Mouse (Mus musculus) neural tube, embryonic 12.5 days (tissue): ENCODE measurements around the gene Cacna1a. TPM values are rescaled to one million over a fixed set of nuclear protein-coding genes. Genes with fewer than 3 reads are reported as not detected.
A peak's percentile ranks its signal among the peaks of the same experiment; 100 is the strongest.

ENCODE experiments used
- ATAC-seq: fragments of 200-750 bp; cut with Nextera tagmentation; 2 replicates; pipeline ENCODE4 v1.8.0; 2017; ENCODE audit warnings: low read depth, mild to moderate bottlenecking, moderate TSS enrichment, moderate library complexity; ENCODE audit not compliant: low FRiP score
- H3K27ac ChIP-seq: fragments of 300-500 bp; sonication (generic); 2 replicates; pipeline ENCODE4 v1.5.1; 2016
- H3K27me3 ChIP-seq: fragments of 300-500 bp; sonication (generic); replicated peaks from 2 replicates; pipeline ENCODE4 v1.6.1; 2016; ENCODE audit warnings: mild to moderate bottlenecking
- H3K36me3 ChIP-seq: fragments of 300-500 bp; sonication (generic); 2 replicates; pipeline ENCODE4 v1.6.1; 2016; ENCODE audit warnings: mild to moderate bottlenecking
- H3K4me1 ChIP-seq: fragments of 300-500 bp; sonication (generic); 2 replicates; pipeline ENCODE4 v1.6.1; 2016
- H3K4me2 ChIP-seq: fragments of 300-500 bp; sonication (generic); replicated peaks from 2 replicates; pipeline ENCODE4 v1.6.1; 2016; ENCODE audit warnings: mild to moderate bottlenecking
- H3K4me3 ChIP-seq: fragments of 300-500 bp; sonication (generic); 2 replicates; pipeline ENCODE4 v1.5.1; 2016
- H3K9ac ChIP-seq: fragments of 300-500 bp; sonication (generic); 2 replicates; pipeline ENCODE4 v1.6.1; 2016; ENCODE audit warnings: mild to moderate bottlenecking
- H3K9me3 ChIP-seq: fragments of 300-500 bp; sonication (generic); 2 replicates; pipeline ENCODE4 v1.6.1; 2016; ENCODE audit warnings: mild to moderate bottlenecking
- WGBS: fragments of 180-500 bp; shearing (Covaris S2); methylation state at CpG from one replicate; pipeline ENCODE4 v1.1.7; 2016; 5-methylcytosine and 5-hydroxymethylcytosine counted together
- polyA plus RNA-seq: library from polyadenylated mRNA; unstranded; fragments of >200 nt; fragmentation: Nextera tagmentation; extraction: Ambion mirVana; gene quantifications from 2 replicates; pipeline ENCODE4 v1.2.1, GENCODE M21; 2016

Gene Cacna1a
- polyA plus RNA-seq, 1 experiment from 2014 or later = 19.6 TPM

DNA sequence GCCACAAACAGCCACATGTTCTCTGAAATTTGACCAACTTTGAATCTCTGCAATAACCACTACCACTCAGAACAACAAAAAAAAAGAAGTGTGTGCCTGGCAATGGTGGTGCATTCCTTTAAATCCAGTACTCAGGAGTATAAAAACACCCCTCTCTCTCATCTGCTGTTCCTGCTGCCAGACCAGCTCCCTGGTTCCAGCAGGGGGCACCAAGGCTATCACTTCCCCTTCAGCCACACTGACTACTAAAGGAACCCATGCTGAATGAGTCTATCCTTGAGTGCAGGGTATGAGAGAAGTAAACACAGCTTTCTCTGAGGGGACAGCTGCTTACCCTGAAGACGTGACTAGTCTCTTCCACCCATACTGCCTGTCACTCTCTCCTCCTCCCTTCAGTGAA lies 197.1 kb downstream of the Cacna1a start:
- H3K4me2 ChIP-seq = no peak overlapping the region
- 59% methylated on average over 1 of the region's 1 CpGs for WGBS
- no peak for ATAC-seq
- H3K4me1 ChIP-seq = no peaks in the 10 kb centered on the region
- no peak overlapping the region for H3K4me3 ChIP-seq
- H3K9ac ChIP-seq = no peak overlapping the region
- no peaks in the 10 kb centered on the region for H3K9me3 ChIP-seq
- no peak overlapping the region for H3K27ac ChIP-seq
- H3K36me3 ChIP-seq = peaks cover 13% of the 10 kb centered on the region
- H3K27me3 ChIP-seq = no peaks in the 10 kb centered on the region

DNA sequence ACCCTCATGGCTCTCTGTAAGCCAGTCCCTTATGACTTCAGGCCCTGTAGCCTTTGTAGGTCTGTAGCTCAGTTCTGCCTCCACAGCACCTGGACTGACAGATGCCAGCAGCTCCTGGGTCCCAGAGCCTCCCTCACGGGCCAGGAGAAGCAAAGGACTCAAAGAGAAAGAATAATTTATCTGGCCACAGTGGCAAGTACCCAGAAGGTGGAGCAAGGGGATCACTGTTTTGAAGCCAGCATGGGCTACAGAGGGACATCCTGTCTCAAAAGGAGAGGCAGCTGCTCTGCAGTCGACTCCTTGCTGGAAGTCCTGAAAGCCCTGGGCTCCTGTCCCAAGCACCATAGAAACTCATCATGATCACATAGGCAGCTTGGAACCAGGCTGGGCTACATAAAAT lies 198.0 kb downstream of the Cacna1a start:
- WGBS = 85% methylated on average over 2 of the region's 2 CpGs
- no peak overlapping the region for H3K9ac ChIP-seq
- peaks cover 13% of the 10 kb centered on the region for H3K36me3 ChIP-seq
- H3K27me3 ChIP-seq = no peaks in the 10 kb centered on the region
- no peaks in the 10 kb centered on the region for H3K9me3 ChIP-seq
- H3K27ac ChIP-seq = no peak overlapping the region
- no peak overlapping the region for H3K4me2 ChIP-seq
- no peak for ATAC-seq
- H3K4me3 ChIP-seq = no peak overlapping the region
- H3K4me1 ChIP-seq = no peaks in the 10 kb centered on the region

DNA sequence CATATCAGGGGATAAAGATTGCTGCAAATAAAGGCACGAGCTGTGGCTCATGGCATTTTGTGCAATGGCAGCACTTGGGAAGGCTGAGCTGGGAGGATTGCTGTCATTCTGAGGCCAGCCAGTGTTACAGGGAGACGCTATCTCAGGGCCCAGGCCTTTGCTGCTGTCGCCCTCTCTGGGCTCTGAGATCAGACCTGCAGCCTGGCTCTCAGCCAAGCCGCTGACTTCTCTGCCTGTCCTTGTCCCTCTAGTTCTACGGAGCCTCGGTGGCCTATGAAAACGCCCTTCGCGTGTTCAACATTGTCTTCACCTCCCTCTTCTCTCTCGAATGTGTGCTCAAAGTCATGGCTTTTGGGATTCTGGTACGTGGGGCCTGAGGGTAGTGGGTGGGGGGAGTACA lies 200.3 kb downstream of the Cacna1a start:
- peaks cover 13% of the 10 kb centered on the region for H3K36me3 ChIP-seq
- H3K9ac ChIP-seq = no peak overlapping the region
- ATAC-seq = no peak
- 80% methylated on average over 11 of the region's 11 CpGs for WGBS
- no peaks in the 10 kb centered on the region for H3K27me3 ChIP-seq
- H3K4me3 ChIP-seq = no peak overlapping the region
- H3K4me2 ChIP-seq = no peak overlapping the region
- H3K27ac ChIP-seq = no peak overlapping the region
- no peaks in the 10 kb centered on the region; the same call in 1 of the 2 replicates for H3K4me1 ChIP-seq
- no peaks in the 10 kb centered on the region for H3K9me3 ChIP-seq

DNA sequence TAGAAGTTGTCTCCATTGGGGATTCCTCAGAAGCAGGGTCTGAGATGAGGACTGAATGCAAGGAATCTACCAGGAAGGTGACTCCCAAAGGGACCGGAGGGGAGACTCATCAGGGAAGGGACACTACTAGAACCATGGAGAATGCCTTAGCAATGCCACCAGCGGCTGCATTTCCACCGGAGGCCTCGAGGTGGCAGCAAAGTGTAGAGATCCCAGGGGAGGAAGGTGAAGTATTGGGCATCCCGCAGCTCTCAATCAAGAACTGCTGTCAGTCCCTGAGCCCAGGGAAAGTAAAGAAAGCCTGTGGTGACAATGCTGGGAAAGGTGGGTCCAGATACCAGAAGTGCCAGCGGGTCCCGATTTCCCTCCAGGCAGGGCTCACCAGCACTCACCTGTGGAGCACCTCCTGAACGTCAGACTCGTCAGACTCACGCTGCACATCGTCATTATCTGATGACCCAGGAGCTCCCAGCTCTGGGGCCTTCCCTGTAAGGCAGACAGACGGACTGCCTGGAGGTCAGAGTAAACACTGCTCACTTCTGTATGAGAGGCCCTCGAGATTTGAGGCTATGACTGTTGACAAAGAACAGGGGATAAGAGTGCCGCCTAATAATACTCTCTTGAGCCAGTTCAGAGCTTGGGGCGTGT lies 203.9 kb downstream of the Cacna1a start:
- no peak overlapping the region for H3K4me3 ChIP-seq
- H3K9me3 ChIP-seq = no peaks in the 10 kb centered on the region
- no peak overlapping the region for H3K9ac ChIP-seq
- WGBS = 30% methylated on average over 15 of the region's 15 CpGs
- no peak overlapping the region for H3K27ac ChIP-seq
- H3K4me1 ChIP-seq = no peaks in the 10 kb centered on the region; the same call in 1 of the 2 replicates
- no peak overlapping the region for H3K4me2 ChIP-seq
- H3K36me3 ChIP-seq = peaks cover 7% of the 10 kb centered on the region; the same call in 1 of the 2 replicates
- 0 out of 2 replicates have a peak, but pooled peaks have one; percentile 8 for ATAC-seq
- H3K27me3 ChIP-seq = no peaks in the 10 kb centered on the region

DNA sequence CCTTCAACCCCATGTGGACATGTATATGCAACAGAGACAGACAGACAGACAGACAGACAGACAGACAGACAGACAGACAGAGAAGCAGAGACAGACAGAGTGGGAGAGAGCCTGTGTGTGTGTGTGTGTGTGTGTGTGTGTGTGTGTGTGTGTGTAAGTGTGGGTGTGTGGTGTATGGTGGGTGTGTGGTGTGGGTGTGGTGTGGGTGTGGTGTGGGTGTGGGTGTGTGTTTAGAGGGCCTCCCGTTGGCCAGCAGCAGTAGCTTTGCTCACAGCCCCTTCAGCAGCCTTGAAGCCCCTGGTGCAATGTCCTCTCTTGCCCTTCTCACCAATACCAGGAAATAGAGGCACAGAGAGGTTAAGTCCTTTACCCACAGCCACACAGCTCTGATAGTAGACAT lies 204.9 kb downstream of the Cacna1a start:
- H3K4me1 ChIP-seq = no peaks in the 10 kb centered on the region; the same call in 1 of the 2 replicates
- no peak for ATAC-seq
- H3K36me3 ChIP-seq = 0 out of 2 replicates have a peak, but pooled peaks cover 3% of the 10 kb centered on the region
- no peaks in the 10 kb centered on the region for H3K9me3 ChIP-seq
- no peak overlapping the region for H3K4me3 ChIP-seq
- no peak overlapping the region for H3K9ac ChIP-seq
- WGBS = 60% methylated on average over 1 of the region's 1 CpGs
- H3K4me2 ChIP-seq = no peak overlapping the region
- H3K27ac ChIP-seq = no peak overlapping the region
- H3K27me3 ChIP-seq = no peaks in the 10 kb centered on the region

DNA sequence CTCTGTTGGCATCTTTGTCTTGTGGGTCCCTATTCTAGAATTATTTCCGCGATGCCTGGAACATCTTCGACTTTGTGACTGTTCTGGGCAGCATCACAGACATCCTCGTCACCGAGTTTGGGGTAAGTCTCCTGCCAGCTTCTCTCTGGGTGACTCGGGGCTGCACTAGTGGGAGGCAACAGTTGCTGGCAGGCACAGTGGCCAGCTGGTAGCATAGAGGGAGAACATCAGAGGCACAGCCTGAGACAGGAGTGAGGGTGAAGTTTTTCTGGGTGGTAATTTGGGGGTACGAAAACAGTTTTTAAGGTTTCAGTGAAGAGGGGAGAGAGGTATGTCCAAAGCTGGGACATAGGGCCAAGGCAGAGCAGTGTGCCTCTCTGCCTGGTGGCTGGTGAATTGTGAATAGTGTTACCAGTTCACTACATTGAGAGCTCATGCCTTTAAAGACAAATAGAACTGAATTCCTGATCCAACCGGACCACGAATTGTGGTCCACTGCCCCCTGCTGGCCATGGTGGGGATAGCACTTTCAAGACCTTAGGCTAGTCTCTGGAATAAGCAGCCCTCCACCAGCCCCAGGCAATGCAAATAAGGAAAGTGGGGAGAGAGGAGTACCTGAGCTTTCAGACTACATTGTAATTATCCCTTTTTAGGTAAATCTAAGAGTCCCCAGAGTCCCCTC lies 206.0 kb downstream of the Cacna1a start:
- H3K9me3 ChIP-seq = no peaks in the 10 kb centered on the region
- no peak overlapping the region for H3K4me2 ChIP-seq
- 68% methylated on average over 9 of the region's 9 CpGs for WGBS
- no peaks in the 10 kb centered on the region for H3K27me3 ChIP-seq
- ATAC-seq = no peak
- H3K27ac ChIP-seq = no peak overlapping the region
- H3K36me3 ChIP-seq = 0 out of 2 replicates have a peak, but pooled peaks cover 3% of the 10 kb centered on the region
- no peaks in the 10 kb centered on the region; the same call in 1 of the 2 replicates for H3K4me1 ChIP-seq
- no peak overlapping the region for H3K4me3 ChIP-seq
- H3K9ac ChIP-seq = no peak overlapping the region

DNA sequence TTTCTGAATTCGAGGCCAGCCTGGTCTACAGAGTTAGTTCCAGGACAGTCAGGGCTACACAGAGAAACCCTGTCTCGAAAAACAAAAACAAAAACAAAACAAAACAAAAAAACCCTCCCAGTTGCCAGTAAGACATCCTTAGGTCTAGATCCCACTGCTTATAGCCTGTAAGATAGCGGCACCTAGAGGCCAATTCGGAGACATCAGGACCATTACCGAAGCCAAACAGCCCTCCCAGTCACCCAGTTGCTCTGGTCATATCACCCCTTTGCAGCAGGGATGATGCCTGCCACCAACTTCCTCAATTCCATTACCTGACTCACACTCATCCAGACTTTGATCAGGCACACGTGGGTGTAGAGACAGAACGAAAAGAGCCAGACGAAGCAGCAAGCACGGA lies 207.4 kb downstream of the Cacna1a start:
- H3K4me1 ChIP-seq = peaks cover 9% of the 10 kb centered on the region
- H3K4me3 ChIP-seq = no peak overlapping the region
- H3K36me3 ChIP-seq = no peaks in the 10 kb centered on the region
- H3K27ac ChIP-seq = no peak overlapping the region
- 26% methylated on average over 9 of the region's 9 CpGs for WGBS
- ATAC-seq = no peak
- no peak overlapping the region for H3K9ac ChIP-seq
- no peaks in the 10 kb centered on the region for H3K9me3 ChIP-seq
- 0 out of 2 replicates have a peak, but pooled peaks cover 6% of the 10 kb centered on the region for H3K27me3 ChIP-seq
- H3K4me2 ChIP-seq = no peak overlapping the region

DNA sequence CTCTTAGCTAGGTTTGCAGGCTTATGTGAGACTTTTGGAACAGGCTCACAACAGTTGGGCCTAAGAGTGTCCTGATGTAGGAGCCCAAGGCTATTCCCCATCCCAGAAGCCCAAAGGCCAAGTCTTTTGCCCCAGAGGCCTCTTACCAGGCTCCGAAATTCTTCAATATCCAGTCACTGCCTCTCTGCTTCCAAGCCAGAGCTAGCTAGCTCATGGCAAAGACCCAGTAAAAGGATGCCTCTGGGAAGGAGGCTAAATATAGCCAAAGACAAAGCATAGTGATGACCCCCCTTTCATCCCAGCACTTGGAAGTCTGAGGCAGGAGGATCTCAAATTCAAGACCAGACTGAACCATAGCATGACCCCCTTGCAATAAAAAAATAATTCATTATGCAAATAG lies 211.2 kb downstream of the Cacna1a start:
- peaks cover 19% of the 10 kb centered on the region for H3K4me1 ChIP-seq
- no peak overlapping the region for H3K4me2 ChIP-seq
- 95% methylated on average over 1 of the region's 1 CpGs for WGBS
- no peak overlapping the region for H3K27ac ChIP-seq
- no peak for ATAC-seq
- H3K9me3 ChIP-seq = no peaks in the 10 kb centered on the region
- H3K36me3 ChIP-seq = no peaks in the 10 kb centered on the region; the same call in none of the 2 replicates
- no peak overlapping the region for H3K9ac ChIP-seq
- peaks cover 16% of the 10 kb centered on the region for H3K27me3 ChIP-seq
- no peak overlapping the region for H3K4me3 ChIP-seq

DNA sequence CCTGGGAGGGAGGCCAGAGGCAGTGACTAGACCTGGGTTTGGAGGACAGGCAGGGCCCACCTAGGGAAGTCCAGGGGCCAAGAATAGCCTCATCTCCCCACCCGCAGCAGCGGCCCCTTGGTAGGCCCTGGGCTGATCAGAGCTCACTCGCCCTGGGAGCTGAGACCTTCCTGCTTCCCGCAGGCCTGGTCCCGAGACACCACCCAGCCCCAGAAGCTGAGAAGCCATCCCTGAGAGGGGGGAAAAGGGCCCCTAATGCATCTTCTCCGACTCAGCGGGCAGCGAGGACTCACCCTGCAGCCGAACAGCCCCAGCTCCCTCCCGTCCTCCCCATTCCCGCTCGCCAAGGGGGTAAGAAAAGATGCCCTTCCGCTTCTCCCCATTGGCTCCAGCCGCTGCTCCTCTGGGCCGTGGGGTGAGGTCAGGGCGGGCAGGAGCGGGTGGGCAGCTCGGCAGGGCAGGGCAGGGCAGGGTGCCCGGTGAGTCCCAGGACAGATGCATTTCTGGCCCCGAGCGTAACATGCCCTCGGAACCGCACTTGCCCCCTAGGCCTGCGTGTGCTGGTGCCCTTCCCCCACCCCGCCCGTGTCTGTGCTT lies 212.2 kb downstream of the Cacna1a start:
- 2% methylated on average over 26 of the region's 26 CpGs for WGBS
- Histone ChIP-seq H3K27ac (no peak overlapping the region), H3K4me1 (peaks cover 19% of the 10 kb centered on the region), H3K4me2 (peak overlapping the region; percentile 65), H3K9ac (peak overlapping the region; percentile 56), H3K9me3 (no peaks in the 10 kb centered on the region), H3K27me3 (peaks cover 16% of the 10 kb centered on the region), H3K4me3 (peak overlapping the region; percentile 30), H3K36me3 (no peaks in the 10 kb centered on the region; the same call in none of the 2 replicates)
- ATAC-seq = peak; percentile 39; the same call in 1 of the 2 replicates

DNA sequence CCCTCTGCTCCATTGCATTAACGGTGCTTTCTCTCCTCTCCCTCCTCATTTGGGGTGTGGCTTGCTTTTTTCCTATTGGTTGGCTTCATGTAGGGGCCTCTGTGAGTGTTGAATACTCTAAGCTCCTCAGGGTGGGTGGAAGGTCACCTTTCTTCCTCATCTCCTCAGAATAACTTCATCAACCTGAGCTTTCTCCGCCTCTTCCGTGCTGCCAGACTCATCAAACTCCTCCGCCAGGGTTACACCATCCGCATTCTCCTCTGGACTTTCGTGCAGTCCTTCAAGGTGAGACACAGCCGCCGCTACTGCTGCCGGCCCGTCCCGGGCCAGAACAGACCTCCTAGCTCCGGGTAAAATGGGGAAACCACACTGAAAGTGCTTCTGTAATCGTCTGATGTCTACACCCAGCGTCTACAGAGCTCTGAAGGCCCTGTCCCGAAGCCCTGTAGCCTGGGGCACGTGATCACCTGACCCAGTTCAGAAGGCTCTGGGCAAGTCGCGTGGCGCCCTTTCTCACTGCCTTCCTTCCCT lies 213.0 kb downstream of the Cacna1a start:
- H3K4me2 ChIP-seq = peak overlapping the region; percentile 65
- no peaks in the 10 kb centered on the region for H3K9me3 ChIP-seq
- 5% methylated on average over 19 of the region's 19 CpGs for WGBS
- no peak overlapping the region for H3K27ac ChIP-seq
- no peak for ATAC-seq
- H3K36me3 ChIP-seq = no peaks in the 10 kb centered on the region; the same call in none of the 2 replicates
- peaks cover 19% of the 10 kb centered on the region for H3K4me1 ChIP-seq
- H3K9ac ChIP-seq = no peak overlapping the region
- peaks cover 16% of the 10 kb centered on the region for H3K27me3 ChIP-seq
- H3K4me3 ChIP-seq = peak overlapping the region; percentile 15

DNA sequence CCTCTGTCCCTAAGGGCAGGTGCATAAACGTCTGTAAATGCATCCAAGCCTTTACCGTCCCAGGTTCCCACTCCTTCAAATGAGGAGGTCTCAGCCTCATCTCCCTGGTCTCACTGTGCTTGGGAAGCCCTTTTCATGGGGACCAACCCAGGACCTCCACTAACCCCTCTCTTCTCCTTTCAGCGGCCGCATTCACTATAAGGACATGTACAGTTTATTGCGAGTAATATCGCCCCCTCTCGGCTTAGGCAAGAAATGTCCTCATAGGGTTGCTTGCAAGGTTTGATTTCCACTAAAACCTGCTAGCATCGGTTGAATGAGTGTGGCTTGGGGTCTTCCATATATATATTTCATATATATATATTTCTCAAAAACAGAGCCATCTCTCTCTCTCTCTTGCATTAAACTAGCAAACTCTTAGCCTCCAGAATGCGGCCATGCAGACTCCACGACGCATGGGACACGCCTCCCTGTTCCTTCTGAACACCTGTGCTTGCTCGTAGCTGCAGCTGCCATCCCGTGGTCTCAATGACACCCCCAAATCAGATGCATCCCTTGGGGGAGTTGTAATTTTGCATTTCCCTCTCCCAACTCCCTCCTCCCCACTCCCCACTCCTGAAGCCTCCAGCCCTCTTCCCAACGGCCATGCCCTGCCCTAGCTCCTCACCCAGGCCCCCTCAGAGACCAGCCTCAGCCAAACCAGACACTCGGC lies 226.4 kb downstream of the Cacna1a start:
- Histone ChIP-seq H3K27ac (0 out of 2 replicates have a peak overlapping the region, but pooled peaks have one; percentile 15), H3K9ac (no peak overlapping the region), H3K4me1 (peaks cover 18% of the 10 kb centered on the region), H3K36me3 (peaks cover 5% of the 10 kb centered on the region; the same call in 1 of the 2 replicates), H3K9me3 (no peaks in the 10 kb centered on the region), H3K4me2 (peak overlapping the region; percentile 25; the same call in 1 of the 2 replicates), H3K27me3 (no peaks in the 10 kb centered on the region), H3K4me3 (no peak overlapping the region)
- 31% methylated on average over 16 of the region's 16 CpGs for WGBS
- no peak for ATAC-seq
